Mouse (Mus musculus) CH12.LX (cell line): ENCODE results near the gene Gpr183. TPM values are rescaled to one million over a fixed set of nuclear protein-coding genes. Genes with fewer than 3 reads are reported as not detected.

Source experiments
- DNase-seq: peaks from one replicate; pipeline ENCODE4 v3.0.0-alpha.2; 2013; ENCODE audit errors: extremely low read depth
- H3K27ac ChIP-seq: 2 replicates; pipeline ENCODE4 v1.5.1; 2012; ENCODE audit warnings: low read depth, mild to moderate bottlenecking, control low read depth, moderate library complexity; ENCODE audit not compliant: insufficient read depth
- H3K27me3 ChIP-seq: replicated peaks from 2 replicates; pipeline ENCODE3; 2012; ENCODE audit warnings: inconsistent platforms
- H3K36me3 ChIP-seq, 2 experiments: replicated peaks in 1 of 2; 2 replicates each; pipeline versions ENCODE3 to v1.6.1; 2012; ENCODE audit warnings: inconsistent platforms in 1 of 2, low read length in 1 of 2, mild to moderate bottlenecking in 1 of 2, mixed read lengths in 1 of 2, moderate library complexity in 1 of 2; ENCODE audit not compliant: control insufficient read depth in 1 of 2, insufficient read depth in 1 of 2
- H3K4me1 ChIP-seq, 2 experiments: 2 replicates each; pipeline ENCODE4 v1.6.1; 2012; ENCODE audit warnings: inconsistent platforms in 1 of 2, moderate library complexity in 1 of 2; ENCODE audit not compliant: insufficient read depth in 2 of 2, control insufficient read depth in 1 of 2
- H3K4me2 ChIP-seq: 2 replicates; pipeline ENCODE4 v1.6.1; 2012; ENCODE audit warnings: low read depth, mild to moderate bottlenecking, control low read depth; ENCODE audit not compliant: poor library complexity, insufficient read depth, severe bottlenecking
- H3K4me3 ChIP-seq, 3 experiments: fragments of 150-350 bp in 1 of 3; sonication (generic) in 1 of 3; replicated peaks in 1 of 3; 2 replicates each; pipeline versions ENCODE3 to v1.5.1; 2011 to 2012; ENCODE audit warnings: low read depth in 2 of 3, low read length in 2 of 3, mild to moderate bottlenecking in 2 of 3, moderate library complexity in 2 of 3, control low read depth in 1 of 3, improper control_type of control experiment in 1 of 3, inconsistent platforms in 1 of 3, mixed read lengths in 1 of 3; ENCODE audit not compliant: poor library complexity in 1 of 3
- H3K79me2 ChIP-seq: replicated peaks from 2 replicates; pipeline ENCODE4 v1.6.1; 2012; ENCODE audit warnings: mild to moderate bottlenecking, moderate library complexity; ENCODE audit not compliant: control insufficient read depth, poor library complexity, insufficient read depth, severe bottlenecking; ENCODE audit errors: extremely low read depth
- H3K9ac ChIP-seq: 2 replicates; pipeline ENCODE4 v1.6.1; 2012; ENCODE audit warnings: low read depth, mild to moderate bottlenecking, control low read depth, moderate library complexity; ENCODE audit not compliant: insufficient read depth
- H3K9me3 ChIP-seq: replicated peaks from 2 replicates; pipeline ENCODE3; 2012; ENCODE audit warnings: low read length, inconsistent platforms, mixed read lengths
- CHD1 ChIP-seq: IDR thresholded peaks from 2 replicates; pipeline ENCODE4 v1.6.1; 2012; ENCODE audit warnings: low read depth, low read length, improper control_type of control experiment, inconsistent platforms
- ELF1 ChIP-seq: IDR thresholded peaks from 2 replicates; pipeline ENCODE4 v1.6.1; 2014; ENCODE audit warnings: low read depth, mild to moderate bottlenecking, inconsistent platforms, low read length, improper control_type of control experiment
- EP300 ChIP-seq: IDR thresholded peaks from 2 replicates; pipeline ENCODE4 v1.6.1; 2011; ENCODE audit warnings: low read length, improper control_type of control experiment
- GABPA ChIP-seq: IDR thresholded peaks from 2 replicates; pipeline ENCODE4 v1.6.1; 2012; ENCODE audit warnings: low read depth, low read length, improper control_type of control experiment, inconsistent platforms; ENCODE audit not compliant: insufficient replicate concordance
- HCFC1 ChIP-seq: IDR thresholded peaks from 2 replicates; pipeline ENCODE4 v1.6.1; 2012; ENCODE audit warnings: low read depth, mild to moderate bottlenecking, inconsistent platforms, low read length, improper control_type of control experiment
- MAFK ChIP-seq: IDR thresholded peaks from 2 replicates; pipeline ENCODE4 v1.6.1; 2011; ENCODE audit warnings: low read length, improper control_type of control experiment; ENCODE audit not compliant: insufficient replicate concordance
- MXI1 ChIP-seq: IDR thresholded peaks from 2 replicates; pipeline ENCODE4 v1.6.1; 2011; ENCODE audit warnings: mild to moderate bottlenecking, low read depth, low read length, improper control_type of control experiment
- POLR2A ChIP-seq: IDR thresholded peaks from 2 replicates; pipeline ENCODE4 v1.6.1; 2011; ENCODE audit warnings: low read depth, mild to moderate bottlenecking, improper control_type of control experiment, low read length
- RAD21 ChIP-seq: IDR thresholded peaks from 2 replicates; pipeline ENCODE4 v1.6.1; 2011; ENCODE audit warnings: low read depth, mild to moderate bottlenecking, low read length, improper control_type of control experiment, moderate library complexity
- TBP ChIP-seq: conservative IDR thresholded peaks from 2 replicates; pipeline ENCODE4 v1.6.1; 2011; ENCODE audit warnings: low read depth, low read length, improper control_type of control experiment
- USF1 ChIP-seq: IDR thresholded peaks from 2 replicates; pipeline ENCODE4 v1.6.1; 2014; ENCODE audit warnings: low read depth, mild to moderate bottlenecking, inconsistent platforms, low read length, improper control_type of control experiment
- ZKSCAN1 ChIP-seq: IDR thresholded peaks from 2 replicates; pipeline ENCODE4 v1.6.1; 2012; ENCODE audit warnings: low read depth, inconsistent platforms, low read length, improper control_type of control experiment, borderline replicate concordance
- ZMIZ1 ChIP-seq: IDR thresholded peaks from 2 replicates; pipeline ENCODE4 v1.6.1; 2012; ENCODE audit warnings: low read depth, mild to moderate bottlenecking, inconsistent platforms, low read length, improper control_type of control experiment
- ZNF384 ChIP-seq: IDR thresholded peaks from 2 replicates; pipeline ENCODE4 v1.6.1; 2012; ENCODE audit warnings: low read depth, low read length, improper control_type of control experiment, inconsistent platforms
- dilution Hi-C: fragments of 300-500 bp; cut with MboI; formaldehyde crosslinking; loops from 2 replicates; pipeline ENCODE4 v1.14.3; 2020; ENCODE audit warnings: low sequenced_read_pairs; ENCODE audit not compliant: extremely low pct_unique_long_range_greater_than_20kb, extremely low pct_ligation_motif_present
- in situ Hi-C: fragments of 300-500 bp; cut with MboI; formaldehyde crosslinking; loops from 3 replicates; pipeline ENCODE4 v1.14.3; 2019; ENCODE audit warnings: low sequenced_read_pairs, low pct_ligation_motif_present, low pct_unique_long_range_greater_than_20kb, mixed read lengths
- polyA plus RNA-seq: library from polyadenylated mRNA; unstranded; fragments of >175 nt; gene quantifications from 2 replicates; pipeline ENCODE4 v1.2.1, GENCODE M21; 2012; ENCODE audit warnings: low read depth; ENCODE audit not compliant: insufficient read length
- total RNA-seq, 2 experiments: library from RNA; depleted of rRNA; stranded (reverse); fragments of 300-350 nt in 1 of 2; fragments of >200 nt in 1 of 2; gene quantifications; 2 replicates each; pipeline ENCODE4 v1.2.3; 2012 to 2014

Gpr183 gene
- total and polyA plus RNA-seq, 3 experiments = 3.6 to 16.3 (median 8.3) TPM

DNA sequence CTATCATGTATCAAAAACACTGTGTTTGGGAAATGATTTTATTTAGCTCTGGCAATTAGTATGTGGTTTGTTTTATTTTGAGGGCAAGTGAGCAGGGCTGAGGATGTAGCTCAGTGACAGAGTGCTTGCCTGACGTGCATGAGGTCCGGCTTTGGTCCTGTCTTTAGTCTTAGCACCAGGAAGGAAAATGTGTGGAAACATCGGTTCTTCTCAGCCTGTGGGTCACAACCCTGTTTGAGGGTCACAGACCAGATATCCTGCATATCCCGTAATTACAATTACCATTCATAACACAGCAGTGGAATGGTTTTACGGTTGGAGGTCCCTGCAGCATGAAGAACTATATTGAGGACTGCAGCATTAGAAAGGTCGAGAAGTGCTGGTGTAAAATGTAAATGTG lies 21.0 kb upstream of the Gpr183 start:
- Histone ChIP-seq H3K9me3 (no peaks in the 10 kb centered on the region), H3K9ac (no peak overlapping the region), H3K4me3 (no peak overlapping the region), H3K27me3 (no peaks in the 10 kb centered on the region), H3K4me1 (peaks cover 5 to 43% of the 10 kb centered on the region in 2 experiments; a peak in 3 of 4 replicates), H3K79me2 (no peaks in the 10 kb centered on the region), H3K36me3 (peaks cover 0 to 45% of the 10 kb centered on the region in 2 experiments), H3K4me2 (no peak overlapping the region), H3K27ac (no peak overlapping the region)
- DNase-seq = no peak
- TF ChIP-seq ZMIZ1 (no peak), MXI1 (no peak), ZKSCAN1 (no peak), EP300 (no peak), CHD1 (no peak)
- dilution Hi-C loops = no loop called here
- in situ Hi-C loops = no loop called here

DNA sequence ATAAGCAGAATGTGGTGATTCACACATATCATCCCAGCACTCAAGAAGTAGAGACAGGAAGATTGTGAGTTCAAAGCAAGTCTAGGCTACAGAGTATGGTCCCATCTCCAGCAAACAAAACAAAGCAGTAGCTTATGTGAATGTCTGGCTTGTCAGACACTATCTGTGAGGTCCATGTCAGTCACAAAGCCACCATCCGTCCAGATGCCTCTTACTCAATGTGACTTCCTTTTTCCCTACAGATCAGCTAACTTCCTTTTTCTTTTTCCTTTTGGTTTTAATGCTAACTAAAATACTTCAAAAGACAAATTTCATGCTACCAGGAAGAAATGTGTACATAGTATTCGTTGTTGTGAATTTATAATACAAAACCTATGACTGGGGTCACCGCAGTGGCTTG lies 20.5 kb upstream of the Gpr183 start:
- DNase-seq = no peak
- Histone ChIP-seq H3K9ac (no peak overlapping the region), H3K27ac (no peak overlapping the region), H3K9me3 (no peaks in the 10 kb centered on the region), H3K79me2 (no peaks in the 10 kb centered on the region), H3K4me3 (no peak overlapping the region), H3K4me1 (peaks cover 5 to 39% of the 10 kb centered on the region in 2 experiments; a peak in 3 of 4 replicates), H3K36me3 (peaks cover 0 to 40% of the 10 kb centered on the region in 2 experiments), H3K4me2 (no peak overlapping the region), H3K27me3 (no peaks in the 10 kb centered on the region)
- peak; percentile 24; the same call in 1 of the 2 replicates for TF ChIP-seq EP300
- no peak for TF ChIP-seq MAFK
- no peak for TF ChIP-seq MXI1
- TF ChIP-seq ZNF384 = no peak
- dilution Hi-C loops = no loop called here
- in situ Hi-C loops = no loop called here

DNA sequence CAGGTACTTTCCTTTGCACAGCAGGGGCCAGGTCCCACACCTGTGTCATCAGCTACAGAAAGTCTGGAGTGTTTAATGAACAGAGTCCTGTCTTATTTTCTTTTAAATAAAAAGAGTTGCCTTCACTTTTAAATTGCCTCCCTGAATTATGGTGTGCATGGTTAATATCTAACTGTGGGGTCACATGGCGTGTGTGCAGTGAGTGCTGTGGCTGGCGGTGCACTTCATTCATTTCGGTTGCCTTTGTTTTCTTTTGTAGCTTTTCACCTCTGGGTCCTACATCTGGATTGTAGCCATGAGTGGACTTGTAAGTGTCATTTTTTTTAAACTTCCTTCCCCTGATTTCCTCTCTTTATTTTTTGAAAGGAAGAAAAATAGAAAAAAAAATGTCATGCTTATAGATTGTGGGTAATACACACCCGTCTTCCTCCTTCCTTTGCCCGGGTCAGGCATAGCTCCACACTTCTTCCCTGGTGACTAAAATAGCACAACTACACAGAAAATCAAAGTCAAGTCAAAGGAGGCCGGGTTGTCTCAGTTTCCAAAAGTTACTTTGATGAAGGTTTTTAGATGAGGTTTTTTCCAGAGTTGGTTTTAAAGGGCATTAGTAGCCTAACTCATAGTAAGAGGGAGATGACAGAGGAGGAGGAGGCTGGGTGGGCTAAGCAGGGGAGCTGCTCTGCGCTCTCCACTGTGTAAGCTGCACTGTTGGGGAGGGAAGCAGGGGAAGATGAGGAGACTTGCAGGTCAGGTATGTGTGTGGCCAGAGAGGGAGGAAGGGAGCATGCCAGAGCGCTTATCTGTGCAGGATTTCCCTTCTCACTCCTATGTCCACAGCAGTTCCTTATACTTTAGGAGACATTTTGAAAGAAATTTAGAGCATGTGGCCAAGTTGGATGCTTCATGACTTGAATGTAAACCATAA lies 18.3 kb upstream of the Gpr183 start:
- Histone ChIP-seq H3K4me3 (no peak overlapping the region), H3K79me2 (no peaks in the 10 kb centered on the region), H3K9ac (no peak overlapping the region), H3K9me3 (no peaks in the 10 kb centered on the region)
- TF ChIP-seq TBP = no peak
- no peak for TF ChIP-seq GABPA
- no peak for TF ChIP-seq ZKSCAN1
- TF ChIP-seq MXI1 = no peak
- TF ChIP-seq RAD21 = no peak
- no peak for TF ChIP-seq POLR2A
- no peak for TF ChIP-seq USF1
- no peak for TF ChIP-seq HCFC1
- TF ChIP-seq ELF1 = no peak
- no peak for TF ChIP-seq EP300
- TF ChIP-seq, all 38 proteins: peak for 0
- peaks cover 0 to 25% of the 10 kb centered on the region in 2 experiments for H3K36me3 ChIP-seq
- no peaks in the 10 kb centered on the region for H3K27me3 ChIP-seq
- H3K4me2 ChIP-seq = no peak overlapping the region
- H3K4me1 ChIP-seq = peaks cover 5 to 39% of the 10 kb centered on the region in 2 experiments; a peak in 3 of 4 replicates
- no peak overlapping the region for H3K27ac ChIP-seq
- in situ Hi-C loops (no loop called here), dilution Hi-C loops (no loop called here)
- DNase-seq = no peak
